ENCODE assay signal across 9 mouse cellular contexts in genomic region chr9:121757432-121757831, GRCm38 (mm10). TPM values are rescaled to one million over a fixed set of nuclear protein-coding genes. Genes with fewer than 3 reads are reported as not detected.
DNase-seq lines count a peak whose midpoint lies in the region; ATAC-seq lines count a peak whose summit lies in the region.
"Had no signal": no experiment of that assay in that cellular context is flagged by ENCODE, and none has a peak within 500 bp of the region (broad histone marks: within the 10 kb centered on the region; RNA-seq: fewer than 3 reads in every experiment).

No protein-coding gene starts in this region.

- H3K4me2 ChIP-seq in limb, embryonic 13.5 days (replicated peaks), result peak overlapping the region; percentile 77
- no peak overlapping the region for H3K4me2 ChIP-seq in kidney, embryonic 14.5 days (replicated peaks; ENCODE audit: low read depth, low read length)

- peak; percentile 40 to 59 for DNase-seq in heart, postnatal 10 days
- no peak for DNase-seq in heart, postnatal 36 days
- DNase-seq in embryonic facial prominence, embryonic 10.5 days (ENCODE audit: low spot score), result peak; percentile 32
- DNase-seq in urinary bladder, postnatal 25 days (ENCODE audit: low spot score), result no peak
- no peak for DNase-seq in urinary bladder, postnatal 36 days (ENCODE audit: low spot score in 2 of 2)

- H3K4me3 ChIP-seq in embryonic facial prominence, embryonic 10.5 days, result peak overlapping the region; percentile 82; the same call in 1 of the 2 replicates
- H3K4me3 ChIP-seq in limb, embryonic 13.5 days, result no peak overlapping the region
- no peak overlapping the region for H3K4me3 ChIP-seq in kidney, embryonic 14.5 days (ENCODE audit: low read length)

- WGBS in embryonic facial prominence, embryonic 10.5 days, result 72% methylated on average over 3 of the region's 3 CpGs
- 47% methylated on average over 3 of the region's 3 CpGs for WGBS in limb, embryonic 13.5 days
- 65% methylated on average over 3 of the region's 3 CpGs for WGBS in kidney, embryonic 14.5 days

- peaks cover 48% of the 10 kb centered on the region for H3K4me1 ChIP-seq in embryonic facial prominence, embryonic 10.5 days
- peaks cover 42% of the 10 kb centered on the region for H3K4me1 ChIP-seq in limb, embryonic 13.5 days
- peaks cover 26% of the 10 kb centered on the region; the same call in 1 of the 2 replicates for H3K4me1 ChIP-seq in kidney, embryonic 14.5 days (ENCODE audit: control insufficient read depth, insufficient read depth, low read length)

- peak overlapping the region; percentile 35; the same call in 1 of the 2 replicates for H3K27ac ChIP-seq in embryonic facial prominence, embryonic 10.5 days (replicated peaks)
- peak overlapping the region; percentile 96 for H3K27ac ChIP-seq in limb, embryonic 13.5 days
- H3K27ac ChIP-seq in kidney, embryonic 14.5 days (ENCODE audit: low read depth, low read length), result no peak overlapping the region

- no peaks in the 10 kb centered on the region for H3K9me3 ChIP-seq in embryonic facial prominence, embryonic 10.5 days
- no peaks in the 10 kb centered on the region for H3K9me3 ChIP-seq in limb, embryonic 13.5 days
- no peaks in the 10 kb centered on the region for H3K9me3 ChIP-seq in kidney, embryonic 14.5 days (ENCODE audit: control insufficient read depth, low read length)

- peak; percentile 58 for ATAC-seq in CD4-positive, CD25-positive, alpha-beta regulatory T cell, adult 4 months
- no peak for ATAC-seq in limb, embryonic 13.5 days (ENCODE audit: low FRiP score, low read depth)
- no peak for ATAC-seq in kidney, embryonic 14.5 days (ENCODE audit: low FRiP score, low TSS enrichment)

- H3K27me3 ChIP-seq in embryonic facial prominence, embryonic 10.5 days (replicated peaks; ENCODE audit: low read depth, poor library complexity, severe bottlenecking), result no peaks in the 10 kb centered on the region
- no peaks in the 10 kb centered on the region for H3K27me3 ChIP-seq in limb, embryonic 13.5 days
- no peaks in the 10 kb centered on the region for H3K27me3 ChIP-seq in kidney, embryonic 14.5 days (ENCODE audit: control insufficient read depth, insufficient read depth, low read length)

- intact Hi-C loops in heart, postnatal 10 days (cut with DNase I), result no loop called here
- intact Hi-C loops in heart, postnatal 36 days (cut with DNase I), result no loop called here

- H3K9ac ChIP-seq in limb, embryonic 13.5 days, result 0 out of 2 replicates have a peak overlapping the region, but pooled peaks have one; percentile 10
- H3K9ac ChIP-seq in kidney, embryonic 14.5 days (ENCODE audit: low read depth, low read length), result no peak overlapping the region

- peaks cover 56% of the 10 kb centered on the region for H3K36me3 ChIP-seq in embryonic facial prominence, embryonic 10.5 days (replicated peaks)
- peaks cover 49% of the 10 kb centered on the region for H3K36me3 ChIP-seq in limb, embryonic 13.5 days
- H3K36me3 ChIP-seq in kidney, embryonic 14.5 days (ENCODE audit: control insufficient read depth, insufficient read depth, low read length), result peaks cover 40% of the 10 kb centered on the region

RNA-seq across cellular contexts. Expression of gene Zfp651, which starts 1.7 kb away (rescaled TPM):
- 10 to 100 TPM; 89.0 to 98.3 TPM for total RNA-seq in heart, postnatal 10 days (2021)
- 100 to 1,000 TPM; 120 to 124 TPM for total RNA-seq in heart, postnatal 36 days (2021)
- polyA plus RNA-seq in CD4-positive, CD25-positive, alpha-beta regulatory T cell, adult 4 months (2017; shearing (Covaris generic)), result under 1 TPM; 0.22 to 0.30 TPM
- 5.3 and 6.4 TPM in 2 replicates for polyA plus RNA-seq in embryonic facial prominence, embryonic 10.5 days (2016; fragmentation: Nextera tagmentation; extraction: Ambion mirVana)
- 18.9 and 19.3 TPM in 2 replicates for polyA plus RNA-seq in limb, embryonic 13.5 days (2015; fragmentation: Nextera tagmentation; extraction: Ambion mirVana)
- polyA plus RNA-seq in kidney, embryonic 14.5 days (2014; fragmentation: Nextera tagmentation; extraction: Ambion mirVana), result 8.0 and 9.8 TPM in 2 replicates

RNA-seq across cellular contexts. Expression of gene Klhl40, which starts 20.0 kb away (rescaled TPM):
- 10 to 100 TPM; 10.4 to 10.7 TPM for total RNA-seq in heart, postnatal 10 days (2021)
- 10 to 100 TPM in 1 of 2 experiments, 1 to 10 TPM in 1; 8.4 to 10.2 TPM for total RNA-seq in heart, postnatal 36 days (2021)
- polyA plus RNA-seq in CD4-positive, CD25-positive, alpha-beta regulatory T cell, adult 4 months (2017; shearing (Covaris generic)), result not detected
- polyA plus RNA-seq in embryonic facial prominence, embryonic 10.5 days (2016; fragmentation: Nextera tagmentation; extraction: Ambion mirVana), result 0.17 and 0.26 TPM in 2 replicates
- 12.5 and 13.3 TPM in 2 replicates for polyA plus RNA-seq in limb, embryonic 13.5 days (2015; fragmentation: Nextera tagmentation; extraction: Ambion mirVana)
- polyA plus RNA-seq in kidney, embryonic 14.5 days (2014; fragmentation: Nextera tagmentation; extraction: Ambion mirVana), result 0.08 TPM in 1 of 2 replicates, not detected in the other
- polyA plus RNA-seq: liver, adult 2 months had no signal

RNA-seq across cellular contexts. Expression of gene Hhatl, which starts 34.9 kb away (rescaled TPM):
- total RNA-seq in heart, postnatal 10 days (2021), result 100 to 1,000 TPM; 111 to 112 TPM
- 100 to 1,000 TPM; 101 to 127 TPM for total RNA-seq in heart, postnatal 36 days (2021)
- polyA plus RNA-seq in CD4-positive, CD25-positive, alpha-beta regulatory T cell, adult 4 months (2017; shearing (Covaris generic)), result not detected
- polyA plus RNA-seq in embryonic facial prominence, embryonic 10.5 days (2016; fragmentation: Nextera tagmentation; extraction: Ambion mirVana), result not detected in 2 replicates
- polyA plus RNA-seq in limb, embryonic 13.5 days (2015; fragmentation: Nextera tagmentation; extraction: Ambion mirVana), result 0.53 and 0.82 TPM in 2 replicates
- polyA plus RNA-seq in kidney, embryonic 14.5 days (2014; fragmentation: Nextera tagmentation; extraction: Ambion mirVana), result not detected in 2 replicates
- total RNA-seq: liver, adult 2 months had no signal
- polyA plus RNA-seq: liver, adult 2 months had no signal

RNA-seq across cellular contexts. Expression of gene Nktr, which starts 38.5 kb away (rescaled TPM):
- 10 to 100 TPM; 46.9 to 47.7 TPM for total RNA-seq in heart, postnatal 10 days (2021)
- 10 to 100 TPM; 33.0 to 33.7 TPM for total RNA-seq in heart, postnatal 36 days (2021)
- 100 to 1,000 TPM; 104 to 128 TPM for polyA plus RNA-seq in CD4-positive, CD25-positive, alpha-beta regulatory T cell, adult 4 months (2017; shearing (Covaris generic))
- 61.2 and 62.9 TPM in 2 replicates for polyA plus RNA-seq in embryonic facial prominence, embryonic 10.5 days (2016; fragmentation: Nextera tagmentation; extraction: Ambion mirVana)
- polyA plus RNA-seq in limb, embryonic 13.5 days (2015; fragmentation: Nextera tagmentation; extraction: Ambion mirVana), result 82.4 and 84.1 TPM in 2 replicates
- 59.6 and 83.7 TPM in 2 replicates for polyA plus RNA-seq in kidney, embryonic 14.5 days (2014; fragmentation: Nextera tagmentation; extraction: Ambion mirVana)

RNA-seq across cellular contexts. Expression of gene Ss18l2, which starts 47.3 kb away (rescaled TPM):
- total RNA-seq in heart, postnatal 10 days (2021), result 100 to 1,000 TPM; 133 to 136 TPM
- 100 to 1,000 TPM; 125 to 135 TPM for total RNA-seq in heart, postnatal 36 days (2021)
- 10 to 100 TPM; 50.7 to 52.2 TPM for polyA plus RNA-seq in CD4-positive, CD25-positive, alpha-beta regulatory T cell, adult 4 months (2017; shearing (Covaris generic))
- 91.0 and 92.4 TPM in 2 replicates for polyA plus RNA-seq in embryonic facial prominence, embryonic 10.5 days (2016; fragmentation: Nextera tagmentation; extraction: Ambion mirVana)
- 128 and 142 TPM in 2 replicates for polyA plus RNA-seq in limb, embryonic 13.5 days (2015; fragmentation: Nextera tagmentation; extraction: Ambion mirVana)
- polyA plus RNA-seq in kidney, embryonic 14.5 days (2014; fragmentation: Nextera tagmentation; extraction: Ambion mirVana), result 111 and 152 TPM in 2 replicates

Comparison
In these comparisons a context has a peak if more than half of its experiments do, and no peak if none do; other contexts are left out.
1. DNase-seq: peak in heart, postnatal 10 days (2 of 2) and embryonic facial prominence, embryonic 10.5 days (single experiment); none in heart, postnatal 36 days (0 of 2), urinary bladder, postnatal 25 days (single experiment) and urinary bladder, postnatal 36 days (0 of 2).
2. RNA of gene Klhl40, which starts 20.0 kb away (polyA plus RNA-seq): 12.5 to 13.3 TPM in limb, embryonic 13.5 days; 0.17 to 0.26 TPM in embryonic facial prominence, embryonic 10.5 days, not detected in CD4-positive, CD25-positive, alpha-beta regulatory T cell, adult 4 months and 0.08 TPM in kidney, embryonic 14.5 days; every median in the first group is over 10 times any median in the second.